Mouse (Mus musculus) adrenal gland, postnatal 4 days (tissue): Measurements from ENCODE around the gene Zfp398. TPM values are rescaled to one million over a fixed set of nuclear protein-coding genes. Genes with fewer than 3 reads are reported as not detected.
"Not testable (repeated sequence)": the region's sequence is repeated elsewhere in the genome, so short reads cannot be mapped to it uniquely, and the experiment has no call there.

ENCODE experiments used
- DNase-seq, 2 experiments: peaks; one replicate each; pipeline ENCODE4 v3.0.0; 2021 to 2022; ENCODE audit warnings: low spot score in 2 of 2, mixed read lengths in 2 of 2
- total RNA-seq, 2 experiments: library from RNA; stranded (reverse); gene quantifications; 2 replicates each; pipeline ENCODE4 v1.2.3; 2021

Gene Zfp398
- total RNA-seq, 2 experiments from 2014 or later: 16.7 to 18.0 TPM

- DNase-seq: no peak
These were observed 11.2 kb upstream of the Zfp398 start for GRCm38 (mm10) chr6:47824241-47824640.

GRCm38 (mm10) chr6:47827462-47827861 lies 8.0 kb upstream of the Zfp398 start:
- no peak for DNase-seq

GRCm38 (mm10) chr6:47828950-47829349 lies 6.5 kb upstream of the Zfp398 start:
- DNase-seq: no peak

- peak; percentile 86 to 91 for DNase-seq
These were observed 5.1 kb upstream of the Zfp398 start, which contains the start of gene Zfp786 for GRCm38 (mm10) chr6:47830104-47831078. Gene Zfp786, minus strand, starts transcription at chr6:47830867.

GRCm38 (mm10) chr6:47832220-47832619 lies 3.2 kb upstream of the Zfp398 start:
- no peak for DNase-seq

- DNase-seq: peak; percentile 25 to 32
These were observed 592 bp downstream of the Zfp398 start for GRCm38 (mm10) chr6:47835984-47836521.

GRCm38 (mm10) chr6:47837630-47838029 lies 2.2 kb downstream of the Zfp398 start:
- no peak for DNase-seq

GRCm38 (mm10) chr6:47841077-47841476 lies 5.6 kb downstream of the Zfp398 start:
- DNase-seq: no peak

GRCm38 (mm10) chr6:47841831-47842230 lies 6.4 kb downstream of the Zfp398 start:
- DNase-seq: no peak

GRCm38 (mm10) chr6:47842337-47842736 lies 6.9 kb downstream of the Zfp398 start:
- no peak for DNase-seq

GRCm38 (mm10) chr6:47845779-47846178 lies 10.3 kb downstream of the Zfp398 start:
- DNase-seq: no peak

- DNase-seq: no peak
These were observed 21.8 kb downstream of the Zfp398 start for GRCm38 (mm10) chr6:47857241-47857640.

- DNase-seq: not testable (repeated sequence)
These were observed 22.3 kb downstream of the Zfp398 start for GRCm38 (mm10) chr6:47857729-47858128.

GRCm38 (mm10) chr6:47872266-47872665 lies 36.8 kb downstream of the Zfp398 start:
- no peak for DNase-seq

GRCm38 (mm10) chr6:47877058-47877457 lies 41.6 kb downstream of the Zfp398 start, which contains the start of gene Zfp282:
Gene Zfp282, plus strand, starts transcription at chr6:47877204.
- DNase-seq: no peak

- DNase-seq: peak; percentile 75 to 91
These were observed 42.1 kb downstream of the Zfp398 start for GRCm38 (mm10) chr6:47877461-47878132.

- DNase-seq: no peak
These were observed 42.7 kb downstream of the Zfp398 start for GRCm38 (mm10) chr6:47878133-47878514.

GRCm38 (mm10) chr6:47878593-47878992 lies 43.1 kb downstream of the Zfp398 start:
- DNase-seq: no peak

GRCm38 (mm10) chr6:47879049-47879716 lies 43.7 kb downstream of the Zfp398 start:
- no peak for DNase-seq

- DNase-seq: no peak
These were observed 44.7 kb downstream of the Zfp398 start for GRCm38 (mm10) chr6:47880166-47880565.

- DNase-seq: no peak
These were observed 53.4 kb downstream of the Zfp398 start for GRCm38 (mm10) chr6:47888812-47889383.
